Mouse (Mus musculus): ENCODE measurements around the gene Itprid2. TPM values are rescaled to one million over a fixed set of nuclear protein-coding genes. Genes with fewer than 3 reads are reported as not detected.

Itprid2 gene
- polyA plus RNA-seq, 1 experiment from 2014 or later: 5.0 TPM

GRCm38 (mm10) chr2:79695190-79695589, 60.0 kb downstream of the Itprid2 start:
- no peaks in the 10 kb centered on the region for H3K4me1 ChIP-seq (ENCODE audit: control insufficient read depth, insufficient read depth, low read depth, low read length)
- no peaks in the 10 kb centered on the region for H3K9me3 ChIP-seq (ENCODE audit: control insufficient read depth, low read length)
- no peaks in the 10 kb centered on the region for H3K36me3 ChIP-seq (ENCODE audit: control insufficient read depth, insufficient read depth, low read length)
- H3K27me3 ChIP-seq (replicated peaks; ENCODE audit: control insufficient read depth, insufficient read depth, low read length): no peaks in the 10 kb centered on the region
- no peak overlapping the region for H3K27ac ChIP-seq (ENCODE audit: low read depth, low read length)
- no peak overlapping the region for H3K4me2 ChIP-seq (ENCODE audit: low read length)
- 91% methylated on average over 4 of the region's 4 CpGs for WGBS
- H3K4me3 ChIP-seq (ENCODE audit: low read length): no peak overlapping the region
- no peak for ATAC-seq
- no peak overlapping the region for H3K9ac ChIP-seq (ENCODE audit: low read depth, low read length)

GRCm38 (mm10) chr2:79695939-79696338, 60.8 kb downstream of the Itprid2 start:
- Histone ChIP-seq H3K4me3 (ENCODE audit: low read length) (no peak overlapping the region), H3K4me1 (ENCODE audit: control insufficient read depth, insufficient read depth, low read depth, low read length) (no peaks in the 10 kb centered on the region), H3K9me3 (ENCODE audit: control insufficient read depth, low read length) (no peaks in the 10 kb centered on the region), H3K4me2 (ENCODE audit: low read length) (no peak overlapping the region), H3K36me3 (ENCODE audit: control insufficient read depth, insufficient read depth, low read length) (no peaks in the 10 kb centered on the region), H3K27me3 (replicated peaks; ENCODE audit: control insufficient read depth, insufficient read depth, low read length) (no peaks in the 10 kb centered on the region), H3K27ac (ENCODE audit: low read depth, low read length) (no peak overlapping the region), H3K9ac (ENCODE audit: low read depth, low read length) (no peak overlapping the region)
- no peak for ATAC-seq
- 85% methylated on average over 12 of the region's 12 CpGs for WGBS

GRCm38 (mm10) chr2:79696478-79697230, 61.5 kb downstream of the Itprid2 start:
- no peak for ATAC-seq
- 86% methylated on average over 10 of the region's 10 CpGs for WGBS

GRCm38 (mm10) chr2:79698166-79698565, 63.0 kb downstream of the Itprid2 start:
- 77% methylated on average over 2 of the region's 2 CpGs for WGBS
- H3K36me3 ChIP-seq (ENCODE audit: control insufficient read depth, insufficient read depth, low read length): no peaks in the 10 kb centered on the region
- H3K27me3 ChIP-seq (replicated peaks; ENCODE audit: control insufficient read depth, insufficient read depth, low read length): no peaks in the 10 kb centered on the region
- H3K4me1 ChIP-seq (ENCODE audit: control insufficient read depth, insufficient read depth, low read depth, low read length): no peaks in the 10 kb centered on the region
- H3K9me3 ChIP-seq (ENCODE audit: control insufficient read depth, low read length): no peaks in the 10 kb centered on the region
- H3K4me3 ChIP-seq (ENCODE audit: low read length): no peak overlapping the region
- H3K9ac ChIP-seq (ENCODE audit: low read depth, low read length): no peak overlapping the region
- H3K4me2 ChIP-seq (ENCODE audit: low read length): no peak overlapping the region
- ATAC-seq: no peak
- H3K27ac ChIP-seq (ENCODE audit: low read depth, low read length): no peak overlapping the region

More at GRCm38 (mm10) chr2:79696478-79697230, 61.5 kb downstream of the Itprid2 start:
- Histone ChIP-seq H3K36me3 (ENCODE audit: control insufficient read depth, insufficient read depth, low read length) (no peaks in the 10 kb centered on the region), H3K4me2 (ENCODE audit: low read length) (no peak overlapping the region), H3K27ac (ENCODE audit: low read depth, low read length) (no peak overlapping the region), H3K4me3 (ENCODE audit: low read length) (no peak overlapping the region), H3K9ac (ENCODE audit: low read depth, low read length) (no peak overlapping the region), H3K4me1 (ENCODE audit: control insufficient read depth, insufficient read depth, low read depth, low read length) (no peaks in the 10 kb centered on the region), H3K9me3 (ENCODE audit: control insufficient read depth, low read length) (no peaks in the 10 kb centered on the region), H3K27me3 (replicated peaks; ENCODE audit: control insufficient read depth, insufficient read depth, low read length) (no peaks in the 10 kb centered on the region)

GRCm38 (mm10) chr2:79704773-79705172, 69.6 kb downstream of the Itprid2 start:
- Histone ChIP-seq H3K4me1 (ENCODE audit: control insufficient read depth, insufficient read depth, low read depth, low read length) (no peaks in the 10 kb centered on the region), H3K27ac (ENCODE audit: low read depth, low read length) (no peak overlapping the region), H3K4me2 (ENCODE audit: low read length) (no peak overlapping the region), H3K36me3 (ENCODE audit: control insufficient read depth, insufficient read depth, low read length) (no peaks in the 10 kb centered on the region), H3K27me3 (replicated peaks; ENCODE audit: control insufficient read depth, insufficient read depth, low read length) (no peaks in the 10 kb centered on the region), H3K9ac (ENCODE audit: low read depth, low read length) (no peak overlapping the region), H3K4me3 (ENCODE audit: low read length) (no peak overlapping the region), H3K9me3 (ENCODE audit: control insufficient read depth, low read length) (no peaks in the 10 kb centered on the region)
- ATAC-seq: no peak
- 90% methylated on average over 2 of the region's 2 CpGs for WGBS

GRCm38 (mm10) chr2:79707575-79707974, 72.4 kb downstream of the Itprid2 start, which contains the start of gene Ppp1r1c:
TSS of gene Ppp1r1c (plus strand) at chr2:79707780.
- no peak for ATAC-seq
- Histone ChIP-seq H3K27me3 (replicated peaks; ENCODE audit: control insufficient read depth, insufficient read depth, low read length) (no peaks in the 10 kb centered on the region), H3K4me2 (ENCODE audit: low read length) (no peak within 1 kb of the TSS), H3K4me3 (ENCODE audit: low read length) (no peak within 1 kb of the TSS), H3K36me3 (ENCODE audit: control insufficient read depth, insufficient read depth, low read length) (no peaks in the 10 kb centered on the region), H3K4me1 (ENCODE audit: control insufficient read depth, insufficient read depth, low read depth, low read length) (no peaks in the 10 kb centered on the region), H3K9ac (ENCODE audit: low read depth, low read length) (no peak within 1 kb of the TSS), H3K9me3 (ENCODE audit: control insufficient read depth, low read length) (no peaks in the 10 kb centered on the region), H3K27ac (ENCODE audit: low read depth, low read length) (no peak within 1 kb of the TSS)
- 71% methylated on average over 6 of the region's 6 CpGs for WGBS

- Histone ChIP-seq H3K27me3 (replicated peaks; ENCODE audit: control insufficient read depth, insufficient read depth, low read length) (no peaks in the 10 kb centered on the region), H3K9me3 (ENCODE audit: control insufficient read depth, low read length) (no peaks in the 10 kb centered on the region), H3K27ac (ENCODE audit: low read depth, low read length) (no peak overlapping the region), H3K4me3 (ENCODE audit: low read length) (no peak overlapping the region), H3K4me2 (ENCODE audit: low read length) (no peak overlapping the region), H3K4me1 (ENCODE audit: control insufficient read depth, insufficient read depth, low read depth, low read length) (no peaks in the 10 kb centered on the region), H3K36me3 (ENCODE audit: control insufficient read depth, insufficient read depth, low read length) (no peaks in the 10 kb centered on the region), H3K9ac (ENCODE audit: low read depth, low read length) (no peak overlapping the region)
- WGBS: 79% methylated on average over 3 of the region's 3 CpGs
- no peak for ATAC-seq
Observed at GRCm38 (mm10) chr2:79713662-79714091, 78.5 kb downstream of the Itprid2 start.

DNA sequence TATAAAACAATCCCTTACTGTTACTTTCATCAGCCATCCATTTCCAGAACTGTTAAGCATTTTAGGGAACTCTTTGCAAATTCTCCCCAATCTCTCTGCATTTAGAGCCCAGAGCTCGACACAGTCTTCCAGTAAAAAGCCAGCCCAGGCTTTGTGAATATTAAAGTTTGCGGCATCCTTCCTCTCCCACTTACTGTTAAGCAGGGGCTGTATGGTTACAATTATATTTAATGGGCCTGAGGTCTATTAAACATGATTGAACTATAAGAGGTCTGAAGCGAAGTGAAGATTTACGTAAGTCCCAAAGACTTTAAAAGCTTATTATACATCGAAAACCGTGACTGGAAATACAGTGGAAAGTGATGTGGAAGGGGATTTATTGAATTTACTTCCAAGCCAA, 79.6 kb downstream of the Itprid2 start:
- no peak overlapping the region for H3K4me2 ChIP-seq (ENCODE audit: low read length)
- H3K4me3 ChIP-seq (ENCODE audit: low read length): no peak overlapping the region
- H3K27ac ChIP-seq (ENCODE audit: low read depth, low read length): no peak overlapping the region
- H3K27me3 ChIP-seq (replicated peaks; ENCODE audit: control insufficient read depth, insufficient read depth, low read length): no peaks in the 10 kb centered on the region
- WGBS: 82% methylated on average over 6 of the region's 6 CpGs
- ATAC-seq: no peak
- no peaks in the 10 kb centered on the region for H3K9me3 ChIP-seq (ENCODE audit: control insufficient read depth, low read length)
- no peaks in the 10 kb centered on the region for H3K36me3 ChIP-seq (ENCODE audit: control insufficient read depth, insufficient read depth, low read length)
- H3K4me1 ChIP-seq (ENCODE audit: control insufficient read depth, insufficient read depth, low read depth, low read length): no peaks in the 10 kb centered on the region
- no peak overlapping the region for H3K9ac ChIP-seq (ENCODE audit: low read depth, low read length)

DNA sequence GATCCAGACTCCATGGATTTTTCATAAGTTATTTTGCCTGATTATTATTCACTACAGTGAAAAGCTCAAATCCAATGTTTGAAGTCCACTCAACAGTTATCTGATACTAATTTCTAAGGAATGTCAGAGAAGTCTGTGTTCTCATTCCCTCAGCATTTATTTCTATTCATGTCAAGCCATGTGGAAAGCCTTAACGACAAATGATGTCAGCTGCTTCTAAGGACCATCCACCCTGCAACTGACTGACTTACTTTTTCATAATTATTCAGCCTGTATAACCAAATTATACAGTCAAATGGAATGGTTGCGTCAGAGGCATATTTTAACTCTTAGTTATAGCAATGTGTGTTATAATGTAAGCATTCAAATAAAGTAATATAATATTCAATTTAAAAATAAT, 80.8 kb downstream of the Itprid2 start:
- no peaks in the 10 kb centered on the region for H3K27me3 ChIP-seq (replicated peaks; ENCODE audit: control insufficient read depth, insufficient read depth, low read length)
- 33% methylated on average over 2 of the region's 2 CpGs for WGBS
- no peak overlapping the region for H3K27ac ChIP-seq (ENCODE audit: low read depth, low read length)
- ATAC-seq: no peak
- no peak overlapping the region for H3K9ac ChIP-seq (ENCODE audit: low read depth, low read length)
- H3K9me3 ChIP-seq (ENCODE audit: control insufficient read depth, low read length): no peaks in the 10 kb centered on the region
- no peak overlapping the region for H3K4me3 ChIP-seq (ENCODE audit: low read length)
- no peaks in the 10 kb centered on the region for H3K4me1 ChIP-seq (ENCODE audit: control insufficient read depth, insufficient read depth, low read depth, low read length)
- H3K4me2 ChIP-seq (ENCODE audit: low read length): no peak overlapping the region
- no peaks in the 10 kb centered on the region for H3K36me3 ChIP-seq (ENCODE audit: control insufficient read depth, insufficient read depth, low read length)
